Mouse (Mus musculus) monocyte, adult 5-6 weeks (primary cell): ENCODE results near the gene Hnrnpk. TPM values are rescaled to one million over a fixed set of nuclear protein-coding genes. Genes with fewer than 3 reads are reported as not detected.
"Not testable (repeated sequence)": the region's sequence is repeated elsewhere in the genome, so short reads cannot be mapped to it uniquely, and the experiment has no call there.

ENCODE experiments used
- ATAC-seq: fragments of 153-309, 156-312 bp; replicated peaks from 2 replicates; pipeline ENCODE4 v1.8.0; 2017; ENCODE audit warnings: mild to moderate bottlenecking; ENCODE audit not compliant: low TSS enrichment, insufficient number of reproducible peaks, severe bottlenecking, poor library complexity, low FRiP score
- total RNA-seq: library from RNA; stranded (forward); fragments of 200-1000, 200-491, 200-594 nt; gene quantifications from 3 replicates; pipeline ENCODE4 v1.2.3, GENCODE M21; 2017

Hnrnpk gene
- total RNA-seq = 1,699 to 1,884 TPM (median 1,722 TPM) in 3 replicates

DNA sequence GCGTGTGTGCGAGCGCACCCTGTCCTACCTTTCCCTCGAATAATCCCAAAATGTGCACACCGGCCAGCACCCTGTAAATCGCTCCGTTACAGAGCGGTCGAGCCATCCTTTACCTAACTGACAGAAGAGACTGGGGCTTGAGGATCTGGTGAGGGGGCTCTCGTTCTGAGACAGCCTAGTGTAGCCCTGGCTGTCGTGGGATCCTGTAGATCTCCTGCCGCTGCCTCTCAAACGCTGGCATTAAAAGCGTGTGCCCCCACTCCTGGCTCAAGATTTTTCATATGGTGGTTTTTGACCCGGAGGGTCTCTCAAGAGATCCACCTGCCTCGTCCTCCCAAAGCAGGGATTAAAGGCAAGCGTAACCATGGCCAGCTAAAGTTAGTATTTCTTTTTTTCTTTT is at the start of gene Hnrnpk:
Hnrnpk (minus strand) TSS at position 101 of the 400 bp plus-strand sequence.
- ATAC-seq = not testable (repeated sequence)

DNA sequence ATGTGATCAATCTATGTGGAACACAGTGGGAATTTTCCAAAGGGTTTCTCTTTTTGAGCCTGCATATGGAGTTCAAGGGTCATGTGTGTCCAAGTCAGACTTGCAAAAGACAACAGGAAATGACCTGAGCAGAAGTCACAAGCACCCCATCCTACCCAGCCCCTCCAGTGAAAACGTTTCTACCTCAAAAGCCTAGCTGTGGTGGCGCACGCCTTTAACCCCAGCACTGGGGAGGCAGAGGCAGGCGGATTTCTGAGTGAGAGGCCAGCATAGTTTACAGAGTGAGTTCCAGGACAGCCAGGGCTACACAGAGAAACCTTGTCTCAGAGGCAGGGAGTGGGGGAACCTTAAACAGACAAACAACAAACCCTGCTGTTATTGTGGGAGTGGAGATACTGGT is 49.1 kb upstream of the Hnrnpk start:
- ATAC-seq = no peak

DNA sequence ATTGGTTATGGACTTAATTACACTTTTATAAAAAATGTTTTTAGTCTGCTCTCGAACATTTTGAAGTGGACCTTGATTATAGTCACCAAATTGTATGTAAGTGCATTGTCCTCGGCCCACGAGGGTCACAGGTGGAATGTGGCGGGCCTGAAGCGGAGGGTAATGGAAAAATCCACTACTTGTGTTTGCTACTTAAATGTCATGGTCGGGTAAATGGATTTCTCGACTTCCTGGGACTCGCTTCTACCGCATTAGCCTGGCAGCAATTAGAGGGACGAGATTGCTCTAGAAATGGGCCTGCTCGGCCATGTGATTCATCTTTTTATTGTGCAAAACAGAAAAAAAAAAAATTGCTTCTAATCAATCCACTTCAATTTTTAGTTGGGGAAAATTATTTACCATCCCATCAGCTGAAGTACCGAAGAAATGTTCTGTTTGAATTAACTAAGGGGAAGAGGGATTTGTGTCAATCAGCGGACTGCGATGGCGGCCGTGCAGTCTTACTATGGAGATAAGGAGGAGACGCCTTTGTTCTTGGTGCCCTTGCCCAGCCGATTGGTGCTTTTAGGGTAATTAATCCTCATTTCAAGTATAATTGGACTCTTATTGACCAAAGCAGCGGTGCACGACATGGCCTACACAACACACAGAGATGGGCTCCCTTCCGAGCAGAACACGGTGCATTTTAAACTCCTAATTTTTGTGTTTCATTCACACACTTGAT is 47.5 kb upstream of the Hnrnpk start:
- ATAC-seq = no peak

DNA sequence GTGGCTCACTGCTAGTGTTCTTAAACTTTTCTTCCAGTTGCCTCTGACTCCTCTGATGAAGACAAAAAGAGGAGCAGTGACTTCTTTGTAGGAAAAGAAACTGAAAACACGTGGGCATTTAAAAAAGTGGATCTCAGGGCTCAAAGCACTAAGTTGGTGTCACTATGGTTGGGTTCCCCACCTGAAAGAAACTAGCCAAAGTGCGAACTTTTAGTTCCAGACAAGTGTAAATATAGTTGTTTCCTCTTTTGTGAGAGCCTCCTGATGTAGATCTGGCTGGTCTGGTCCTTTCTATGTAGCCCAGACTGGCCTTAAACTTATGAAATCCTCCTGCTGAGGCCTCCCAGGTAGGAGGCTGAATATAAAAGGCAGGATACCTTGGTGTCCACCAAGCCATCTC is 43.4 kb upstream of the Hnrnpk start:
- ATAC-seq = no peak

DNA sequence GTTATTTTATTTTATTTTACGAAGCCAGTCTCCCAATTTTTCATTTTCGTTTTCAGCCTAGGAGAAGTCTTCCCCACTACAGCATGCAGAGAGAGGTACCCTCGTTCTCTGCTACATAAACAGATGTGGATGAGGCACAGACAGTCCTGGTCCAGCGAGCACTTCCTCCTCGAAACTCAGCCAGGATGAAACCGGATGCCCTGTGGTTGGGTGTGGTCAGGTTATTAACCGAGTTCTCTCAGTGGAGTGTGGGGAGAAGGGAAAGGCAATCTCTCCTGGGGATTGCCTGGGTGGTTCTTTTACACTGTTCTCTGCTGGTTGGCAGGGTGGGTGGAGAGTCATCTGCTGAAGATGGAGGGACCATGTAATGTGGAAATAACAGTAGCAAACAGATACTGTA is 40.6 kb upstream of the Hnrnpk start:
- peak; percentile 89 for ATAC-seq

DNA sequence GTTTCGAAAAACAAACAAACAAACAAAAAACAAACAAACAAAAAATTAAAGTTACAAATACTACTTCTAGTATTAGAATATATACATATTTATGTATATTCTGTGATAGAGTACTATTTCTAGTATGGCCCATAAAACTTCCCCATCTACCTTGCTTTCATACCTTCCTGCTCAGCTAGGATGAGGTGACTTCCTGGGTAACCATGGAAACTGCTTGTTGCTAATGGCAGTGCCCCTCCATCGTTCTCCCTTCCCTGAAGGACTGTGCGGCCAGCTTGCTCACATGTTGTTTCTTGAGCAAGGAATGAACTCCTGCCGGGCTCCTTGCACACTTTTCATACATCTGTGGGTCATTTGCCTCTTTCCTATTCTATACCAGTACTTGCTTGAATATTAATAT is 40.2 kb upstream of the Hnrnpk start:
- no peak for ATAC-seq

DNA sequence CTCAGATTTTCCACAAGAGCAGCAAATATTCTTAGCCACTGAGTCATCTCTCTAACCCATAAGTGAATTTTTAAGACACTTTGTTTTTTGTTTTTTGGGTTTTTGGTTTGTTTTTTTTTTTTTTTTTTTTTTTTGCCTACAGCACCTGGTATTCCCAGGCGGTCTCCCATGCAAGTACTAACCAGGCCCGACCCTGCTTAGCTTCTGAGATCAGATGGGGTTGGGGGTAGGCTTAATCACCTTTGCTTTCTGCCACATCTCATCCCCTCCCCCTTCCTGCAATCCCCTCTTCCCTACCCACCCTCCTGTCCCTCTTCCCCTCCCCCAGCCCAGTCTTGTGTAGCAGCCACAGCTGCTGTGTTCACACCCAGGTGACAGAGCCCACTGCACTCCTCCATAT is 36.6 kb upstream of the Hnrnpk start:
- no peak for ATAC-seq

DNA sequence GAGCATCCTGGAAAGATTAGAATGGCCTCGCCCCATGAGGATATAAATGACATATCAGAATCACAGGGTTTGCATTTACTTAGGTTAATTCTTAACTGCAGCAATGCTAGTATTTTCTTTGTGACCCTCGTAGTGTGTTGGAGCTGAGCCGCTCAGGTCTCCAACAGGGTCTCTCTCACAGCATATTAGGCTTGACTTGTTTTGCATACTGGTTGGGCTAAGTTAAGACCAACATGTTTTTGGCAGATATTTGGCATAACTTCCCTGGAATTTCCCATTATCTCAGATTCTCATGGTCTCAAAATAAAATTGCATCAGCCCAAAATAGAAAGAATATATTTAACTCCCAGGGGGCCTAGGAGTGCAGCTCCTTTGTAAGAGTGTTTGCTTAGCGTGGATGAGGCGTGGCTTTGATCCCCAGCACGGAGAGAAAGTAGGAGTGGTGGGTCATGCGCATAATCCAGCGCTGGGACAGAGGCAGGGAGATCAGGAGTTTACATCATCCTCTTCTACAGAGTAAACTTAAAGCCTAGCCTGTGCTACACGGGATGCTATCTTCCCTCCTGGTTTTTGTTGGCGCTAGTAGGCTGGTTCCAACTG is 20.0 kb upstream of the Hnrnpk start:
- no peak for ATAC-seq

DNA sequence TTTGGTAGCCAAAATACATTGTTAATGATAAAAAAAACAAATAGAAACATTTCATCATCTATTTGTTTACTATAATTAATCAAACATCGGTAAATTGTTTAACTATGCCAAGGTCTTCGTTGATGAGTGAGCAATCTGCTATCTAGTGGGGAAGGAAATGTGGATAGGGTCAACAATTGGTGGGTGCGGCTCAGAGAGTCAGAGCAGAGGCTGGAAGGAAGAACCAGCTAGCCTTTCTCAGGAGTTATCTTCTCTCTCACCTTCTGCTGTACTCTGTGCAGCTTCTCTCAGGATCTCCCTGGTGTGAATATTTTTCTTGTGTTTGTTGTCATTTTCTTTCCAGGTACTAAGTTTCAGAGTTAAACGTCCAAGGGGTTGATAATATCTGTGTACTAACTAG is 19.1 kb upstream of the Hnrnpk start:
- no peak for ATAC-seq

DNA sequence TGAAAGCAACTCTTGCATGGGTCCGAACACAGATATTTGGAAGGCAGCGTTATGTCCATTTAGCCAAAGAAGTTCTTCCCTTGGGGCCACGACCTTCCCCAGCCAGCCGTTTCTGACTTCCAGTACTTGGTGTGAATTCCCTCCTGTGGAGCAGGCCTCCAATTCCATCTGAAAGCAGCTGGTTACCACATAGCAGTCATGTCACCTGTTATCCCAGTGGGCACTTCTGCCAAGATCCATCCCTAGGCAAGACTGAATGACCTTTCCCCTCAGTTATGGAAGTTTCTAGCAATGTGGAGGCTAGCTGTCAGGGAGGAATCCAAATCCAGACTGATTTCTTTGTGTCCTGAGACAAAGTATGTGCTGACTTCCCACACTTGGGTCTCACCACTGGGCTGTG is 17.9 kb upstream of the Hnrnpk start:
- no peak for ATAC-seq

DNA sequence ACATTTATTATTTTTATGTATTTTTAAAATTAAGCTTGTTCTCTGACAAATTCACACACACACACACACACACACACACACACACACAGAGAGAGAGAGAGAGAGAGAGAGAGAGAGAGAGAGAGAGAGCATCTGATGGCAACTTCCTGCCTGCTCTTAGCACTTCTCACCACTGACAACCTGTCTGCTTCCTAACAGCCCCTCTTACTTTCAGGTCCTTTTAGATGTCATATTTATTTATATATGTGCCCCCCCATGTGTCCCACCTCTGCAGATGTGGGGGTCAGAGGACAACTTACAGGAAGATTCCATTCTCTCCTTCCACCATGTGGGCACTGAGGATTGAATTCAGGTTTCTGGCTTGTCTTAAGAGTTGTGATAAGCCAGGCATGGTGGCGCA is 16.1 kb upstream of the Hnrnpk start:
- ATAC-seq = no peak

DNA sequence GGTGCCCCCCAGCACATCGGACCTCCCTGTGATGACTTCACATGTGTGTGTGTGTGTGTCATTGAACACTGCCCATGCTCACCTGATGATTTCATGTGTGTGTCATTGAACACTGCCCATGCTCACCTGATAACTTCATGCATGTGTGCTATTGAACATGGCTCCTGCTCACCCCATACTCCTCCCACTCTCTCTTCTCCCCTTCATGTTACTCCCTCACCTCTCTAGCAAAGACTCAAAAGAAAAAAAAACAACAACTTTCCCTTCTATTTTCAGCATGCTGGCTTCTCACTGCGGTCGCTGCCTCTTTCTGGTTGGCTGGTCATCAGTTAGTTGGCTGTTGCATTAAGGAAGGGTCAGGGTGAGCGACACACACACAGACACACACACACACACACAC is 15.5 kb upstream of the Hnrnpk start:
- ATAC-seq = no peak

DNA sequence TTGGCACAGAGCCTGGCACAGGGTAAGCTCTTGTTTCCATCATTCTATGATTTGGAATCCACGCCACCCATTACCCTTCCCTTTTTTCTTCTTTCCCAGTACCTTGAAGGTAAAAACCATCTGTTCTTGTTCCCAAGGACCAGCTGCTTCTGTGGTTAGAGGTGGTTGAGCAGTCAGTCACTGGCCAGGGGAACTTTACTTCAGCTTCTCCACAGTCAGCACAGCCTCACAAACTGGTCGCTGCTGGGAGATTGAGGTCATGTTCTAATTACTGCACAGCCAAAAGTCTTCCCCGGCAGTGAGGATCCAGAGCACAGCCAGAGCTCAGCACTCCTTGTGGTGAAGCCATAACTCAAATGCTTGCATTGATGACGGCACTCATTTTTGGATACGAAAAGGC is 12.7 kb upstream of the Hnrnpk start:
- no peak for ATAC-seq

DNA sequence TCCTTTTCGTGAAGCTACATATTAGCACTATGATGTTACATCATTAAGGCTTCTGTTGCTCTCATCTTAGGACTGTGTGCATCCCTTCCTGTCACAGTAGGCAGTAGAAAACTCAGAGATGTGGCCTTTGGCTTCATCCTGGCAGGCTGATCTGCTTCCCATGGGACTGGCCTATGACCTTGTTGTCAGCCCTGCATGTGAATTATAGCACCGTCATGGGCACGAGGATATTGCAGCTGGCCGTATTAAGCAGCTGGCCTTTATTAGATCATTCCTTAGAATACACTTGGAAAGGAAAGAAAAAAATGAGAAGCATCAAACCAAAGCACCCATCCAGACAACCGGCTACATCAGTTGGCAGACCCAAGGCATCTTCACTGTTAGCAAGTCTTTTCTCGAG is 12.2 kb upstream of the Hnrnpk start:
- ATAC-seq = no peak

DNA sequence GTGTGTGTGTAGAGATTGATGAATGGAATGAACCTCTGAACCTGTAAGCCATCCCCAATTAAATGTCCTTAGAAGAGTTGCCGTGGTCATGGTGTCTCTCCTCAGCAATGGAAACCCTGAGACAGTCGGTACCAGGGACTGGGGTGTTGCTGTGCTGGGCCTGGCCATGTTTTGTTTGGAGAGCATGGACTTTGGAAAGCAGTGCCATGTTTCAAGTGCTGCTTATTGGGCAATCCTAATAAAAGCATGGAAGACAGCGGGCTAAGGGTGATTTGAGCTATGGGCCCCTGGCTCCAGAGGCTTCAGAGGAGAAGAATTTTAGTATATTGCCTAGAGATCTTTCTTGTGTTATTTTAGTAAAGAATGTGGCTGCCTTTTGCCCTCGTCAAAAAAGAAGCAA is 7.9 kb upstream of the Hnrnpk start:
- no peak for ATAC-seq

DNA sequence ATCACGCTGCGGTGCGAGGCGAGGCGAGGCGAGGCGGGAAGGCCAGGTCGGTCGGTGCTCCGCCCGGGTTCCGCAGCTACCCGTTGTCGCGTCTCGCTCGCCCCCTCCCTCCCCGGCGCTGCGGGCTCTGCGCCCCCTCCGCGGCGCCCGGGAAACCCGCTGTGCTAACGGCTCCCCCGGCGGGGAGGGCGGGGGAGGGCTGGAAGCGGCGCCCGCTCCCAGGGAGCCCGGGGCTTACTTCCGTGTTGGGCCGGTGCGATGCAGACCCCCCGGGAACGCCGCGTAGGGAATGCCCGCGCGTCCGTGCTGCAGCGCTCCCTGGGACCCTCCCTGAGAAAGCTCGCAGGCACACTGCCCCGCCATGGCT is 416 bp downstream of the Hnrnpk start:
- ATAC-seq = no peak

DNA sequence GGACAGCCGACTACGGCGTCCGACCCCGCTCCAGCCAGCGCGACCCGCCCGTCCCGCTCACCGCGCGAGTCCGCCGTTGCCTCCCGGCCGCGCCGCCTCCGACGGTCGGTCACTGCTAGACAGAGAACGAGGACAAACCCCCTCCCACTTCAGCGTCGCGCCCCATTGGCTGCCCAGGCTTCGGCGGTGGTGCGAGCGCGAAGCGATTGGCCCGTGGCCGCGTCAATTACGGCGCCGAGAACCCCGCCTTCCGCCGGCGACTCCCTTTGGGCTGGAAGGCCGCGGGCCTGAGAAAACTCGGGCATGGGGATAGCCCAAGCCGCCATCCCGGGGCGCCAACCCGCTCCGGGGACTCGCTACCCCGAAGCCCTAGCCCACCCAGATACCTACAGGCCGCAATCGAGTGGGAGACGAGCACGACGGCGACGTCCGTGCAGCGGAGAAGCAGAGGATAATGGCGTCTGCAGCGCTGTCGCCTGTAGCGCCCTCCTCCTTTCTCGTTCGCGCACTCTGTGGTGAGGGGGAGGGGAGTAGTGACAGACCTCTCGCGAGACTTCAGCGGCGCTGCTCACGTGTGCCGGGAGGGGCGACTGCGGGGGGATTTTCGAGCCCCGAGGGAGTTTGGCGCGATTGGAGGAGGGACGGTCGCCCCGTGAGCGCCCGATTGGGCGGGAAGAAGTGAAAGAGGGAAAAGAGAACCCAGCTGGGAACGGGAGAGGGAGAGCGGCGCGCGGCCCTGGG is 970 bp downstream of the Hnrnpk start, which contains the start of gene Rmi1:
Rmi1 (plus strand) TSS at position 246 of the 741 bp plus-strand sequence.
- peak; percentile 89 for ATAC-seq

DNA sequence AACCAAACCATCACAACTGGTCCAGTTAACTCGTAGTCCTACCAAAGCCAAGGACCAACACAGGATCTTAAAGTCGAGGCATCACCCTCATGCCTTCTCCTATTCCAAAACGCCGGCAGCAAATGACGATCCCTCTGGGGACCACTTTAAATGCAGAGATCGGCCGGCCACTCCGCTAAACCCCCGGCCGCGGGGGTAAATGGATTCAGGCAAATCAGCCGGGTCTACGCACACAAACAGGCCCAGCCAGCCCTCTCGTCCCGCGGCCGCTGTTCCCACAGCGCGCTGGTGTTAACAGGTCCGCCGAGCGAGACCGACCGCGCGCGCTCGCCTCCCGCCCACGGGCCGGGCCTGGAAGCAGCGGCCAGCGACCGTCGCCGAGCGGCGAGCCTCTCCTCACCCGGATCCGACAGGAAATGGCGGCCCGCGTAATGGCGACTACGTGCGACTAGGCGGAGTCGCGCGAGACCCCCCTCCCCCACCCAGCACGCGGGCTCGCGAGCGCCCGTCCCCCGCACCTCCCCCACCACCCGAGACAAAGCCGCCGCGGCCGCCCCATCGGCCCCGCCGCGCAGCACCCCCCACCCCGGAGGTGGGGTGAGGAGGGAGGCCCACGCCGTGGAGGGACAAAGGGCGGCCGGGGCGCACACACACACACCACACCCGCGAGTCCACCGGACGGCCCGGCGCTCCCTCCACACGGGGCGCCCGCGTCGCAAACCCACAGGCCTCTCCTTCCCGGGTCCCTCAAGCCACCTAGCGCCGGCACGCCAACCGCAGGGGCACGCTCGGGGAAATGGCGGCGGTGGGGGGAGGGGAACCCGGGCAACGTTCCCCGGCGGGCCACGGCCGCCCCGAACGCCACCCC is 1.8 kb downstream of the Hnrnpk start:
- ATAC-seq = peak; percentile 37

DNA sequence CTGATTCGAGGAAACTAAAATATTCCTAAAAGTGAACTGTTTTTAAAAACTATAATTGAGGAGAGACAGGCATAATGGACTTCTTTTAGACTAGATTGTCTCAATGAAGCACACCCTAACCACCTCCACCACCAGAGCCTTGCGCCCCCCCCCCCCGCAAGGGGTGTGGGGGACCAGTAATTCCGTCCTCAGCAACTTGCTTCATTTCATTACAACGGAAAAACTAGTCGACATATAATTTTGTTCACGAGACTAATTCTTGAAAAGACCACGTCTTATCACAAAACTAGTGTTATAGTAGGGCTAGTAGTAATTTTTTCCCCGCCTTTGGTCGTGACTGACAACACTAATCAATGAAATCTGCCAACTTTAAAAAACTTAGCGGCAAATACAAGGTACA is 2.6 kb downstream of the Hnrnpk start:
- ATAC-seq = no peak
